Mouse (Mus musculus): ENCODE data around the gene Gne. TPM values are rescaled to one million over a fixed set of nuclear protein-coding genes. Genes with fewer than 3 reads are reported as not detected.

Gene Gne
- polyA plus RNA-seq, 1 experiment from 2014 or later: 36.3 TPM

GRCm38 (mm10) chr4:44104195-44104917, 20.4 kb upstream of the Gne start:
- Histone ChIP-seq H3K4me2 (0 out of 2 replicates have a peak overlapping the region, but pooled peaks have one; percentile 5), H3K9me3 (replicated peaks) (no peaks in the 10 kb centered on the region), H3K27ac (ENCODE audit: poor library complexity, severe bottlenecking) (no peak overlapping the region), H3K4me3 (no peak overlapping the region), H3K9ac (0 out of 2 replicates have a peak overlapping the region, but pooled peaks have one; percentile 13), H3K4me1 (replicated peaks) (peaks cover 38% of the 10 kb centered on the region), H3K27me3 (replicated peaks) (no peaks in the 10 kb centered on the region), H3K36me3 (no peaks in the 10 kb centered on the region)
- 36% methylated on average over 8 of the region's 8 CpGs for whole genome bisulfite sequencing
- ATAC-seq (ENCODE audit: insufficient number of reproducible peaks, low FRiP score): peak; percentile 46; the same call in 1 of the 2 replicates

- Histone ChIP-seq H3K9ac (no peak overlapping the region), H3K27ac (ENCODE audit: poor library complexity, severe bottlenecking) (no peak overlapping the region), H3K9me3 (replicated peaks) (no peaks in the 10 kb centered on the region), H3K4me2 (no peak overlapping the region), H3K4me1 (replicated peaks) (peaks cover 38% of the 10 kb centered on the region), H3K4me3 (no peak overlapping the region), H3K27me3 (replicated peaks) (no peaks in the 10 kb centered on the region), H3K36me3 (no peaks in the 10 kb centered on the region)
- ATAC-seq (ENCODE audit: insufficient number of reproducible peaks, low FRiP score): no peak
- 84% methylated on average over 8 of the region's 8 CpGs for WGBS
These were observed 19.6 kb upstream of the Gne start for GRCm38 (mm10) chr4:44103620-44104019.

GRCm38 (mm10) chr4:44097576-44098335, 13.8 kb upstream of the Gne start:
- Histone ChIP-seq H3K27ac (ENCODE audit: poor library complexity, severe bottlenecking) (no peak overlapping the region), H3K4me3 (no peak overlapping the region), H3K9ac (no peak overlapping the region), H3K9me3 (replicated peaks) (no peaks in the 10 kb centered on the region), H3K4me1 (replicated peaks) (peaks cover 12% of the 10 kb centered on the region; the same call in 1 of the 2 replicates), H3K36me3 (no peaks in the 10 kb centered on the region), H3K27me3 (replicated peaks) (no peaks in the 10 kb centered on the region), H3K4me2 (no peak overlapping the region)
- ATAC-seq (ENCODE audit: insufficient number of reproducible peaks, low FRiP score): no peak
- 38% methylated on average over 11 of the region's 11 CpGs for WGBS

- 81% methylated on average over 4 of the region's 4 CpGs for WGBS
- no peaks in the 10 kb centered on the region for H3K36me3 ChIP-seq
- H3K4me2 ChIP-seq: no peak overlapping the region
- no peaks in the 10 kb centered on the region for H3K9me3 ChIP-seq (replicated peaks)
- H3K27ac ChIP-seq (ENCODE audit: poor library complexity, severe bottlenecking): no peak overlapping the region
- no peaks in the 10 kb centered on the region for H3K27me3 ChIP-seq (replicated peaks)
- no peak overlapping the region for H3K9ac ChIP-seq
- peaks cover 15% of the 10 kb centered on the region; the same call in 1 of the 2 replicates for H3K4me1 ChIP-seq (replicated peaks)
- no peak overlapping the region for H3K4me3 ChIP-seq
- ATAC-seq (ENCODE audit: insufficient number of reproducible peaks, low FRiP score): no peak
These were observed 10.5 kb upstream of the Gne start for GRCm38 (mm10) chr4:44094475-44094874.

- no peak for ATAC-seq (ENCODE audit: insufficient number of reproducible peaks, low FRiP score)
- Histone ChIP-seq H3K4me2 (no peak overlapping the region), H3K36me3 (no peaks in the 10 kb centered on the region), H3K27me3 (replicated peaks) (no peaks in the 10 kb centered on the region), H3K27ac (ENCODE audit: poor library complexity, severe bottlenecking) (no peak overlapping the region), H3K4me3 (no peak overlapping the region), H3K9ac (no peak overlapping the region), H3K9me3 (replicated peaks) (no peaks in the 10 kb centered on the region), H3K4me1 (replicated peaks) (0 out of 2 replicates have a peak, but pooled peaks cover 7% of the 10 kb centered on the region)
- WGBS: 51% methylated on average over 11 of the region's 11 CpGs
These were observed 8.4 kb upstream of the Gne start for GRCm38 (mm10) chr4:44092359-44092758.

- WGBS: 87% methylated on average over 3 of the region's 3 CpGs
- no peaks in the 10 kb centered on the region for H3K9me3 ChIP-seq (replicated peaks)
These were observed 1.6 kb upstream of the Gne start for GRCm38 (mm10) chr4:44085566-44085965.

GRCm38 (mm10) chr4:44084602-44085325, 787 bp upstream of the Gne start:
- WGBS: 85% methylated on average over 13 of the region's 13 CpGs
- Histone ChIP-seq H3K9me3 (replicated peaks) (no peaks in the 10 kb centered on the region), H3K27ac (ENCODE audit: poor library complexity, severe bottlenecking) (no peak overlapping the region), H3K4me2 (no peak overlapping the region), H3K4me1 (replicated peaks) (peaks cover 5% of the 10 kb centered on the region; the same call in 1 of the 2 replicates), H3K9ac (no peak overlapping the region), H3K4me3 (no peak overlapping the region), H3K27me3 (replicated peaks) (no peaks in the 10 kb centered on the region), H3K36me3 (no peaks in the 10 kb centered on the region)
- ATAC-seq (ENCODE audit: insufficient number of reproducible peaks, low FRiP score): no peak

More at GRCm38 (mm10) chr4:44085566-44085965, 1.6 kb upstream of the Gne start:
- Histone ChIP-seq H3K4me1 (replicated peaks) (peaks cover 5% of the 10 kb centered on the region; the same call in 1 of the 2 replicates), H3K9ac (no peak overlapping the region), H3K27me3 (replicated peaks) (no peaks in the 10 kb centered on the region), H3K4me2 (no peak overlapping the region), H3K4me3 (no peak overlapping the region), H3K36me3 (no peaks in the 10 kb centered on the region), H3K27ac (ENCODE audit: poor library complexity, severe bottlenecking) (no peak overlapping the region)
- ATAC-seq (ENCODE audit: insufficient number of reproducible peaks, low FRiP score): no peak

GRCm38 (mm10) chr4:44078358-44078933, 5.5 kb downstream of the Gne start:
- no peaks in the 10 kb centered on the region for H3K9me3 ChIP-seq (replicated peaks)
- no peaks in the 10 kb centered on the region for H3K27me3 ChIP-seq (replicated peaks)
- no peak overlapping the region for H3K4me3 ChIP-seq
- no peak overlapping the region for H3K4me2 ChIP-seq
- no peaks in the 10 kb centered on the region for H3K36me3 ChIP-seq
- no peak for ATAC-seq (ENCODE audit: insufficient number of reproducible peaks, low FRiP score)
- H3K4me1 ChIP-seq (replicated peaks): no peaks in the 10 kb centered on the region
- H3K27ac ChIP-seq (ENCODE audit: poor library complexity, severe bottlenecking): no peak overlapping the region
- 82% methylated on average over 7 of the region's 7 CpGs for WGBS
- no peak overlapping the region for H3K9ac ChIP-seq

GRCm38 (mm10) chr4:44074422-44074821, 9.6 kb downstream of the Gne start:
- no peak overlapping the region for H3K27ac ChIP-seq (ENCODE audit: poor library complexity, severe bottlenecking)
- no peaks in the 10 kb centered on the region for H3K27me3 ChIP-seq (replicated peaks)
- 67% methylated on average over 4 of the region's 4 CpGs for WGBS
- H3K36me3 ChIP-seq: no peaks in the 10 kb centered on the region
- no peak overlapping the region for H3K4me2 ChIP-seq
- H3K9me3 ChIP-seq (replicated peaks): no peaks in the 10 kb centered on the region
- no peak overlapping the region for H3K9ac ChIP-seq
- no peak for ATAC-seq (ENCODE audit: insufficient number of reproducible peaks, low FRiP score)
- peaks cover 18% of the 10 kb centered on the region for H3K4me1 ChIP-seq (replicated peaks)
- no peak overlapping the region for H3K4me3 ChIP-seq

GRCm38 (mm10) chr4:44073799-44074198, 10.2 kb downstream of the Gne start:
- no peak overlapping the region for H3K27ac ChIP-seq (ENCODE audit: poor library complexity, severe bottlenecking)
- no peaks in the 10 kb centered on the region for H3K36me3 ChIP-seq
- no peaks in the 10 kb centered on the region for H3K27me3 ChIP-seq (replicated peaks)
- H3K4me3 ChIP-seq: no peak overlapping the region
- 82% methylated on average over 3 of the region's 3 CpGs for WGBS
- no peak overlapping the region for H3K4me2 ChIP-seq
- H3K9ac ChIP-seq: no peak overlapping the region
- ATAC-seq (ENCODE audit: insufficient number of reproducible peaks, low FRiP score): no peak
- H3K4me1 ChIP-seq (replicated peaks): peaks cover 18% of the 10 kb centered on the region
- no peaks in the 10 kb centered on the region for H3K9me3 ChIP-seq (replicated peaks)

Measured in heart, embryonic 12.5 days (tissue).